In the genomic region with DNA sequence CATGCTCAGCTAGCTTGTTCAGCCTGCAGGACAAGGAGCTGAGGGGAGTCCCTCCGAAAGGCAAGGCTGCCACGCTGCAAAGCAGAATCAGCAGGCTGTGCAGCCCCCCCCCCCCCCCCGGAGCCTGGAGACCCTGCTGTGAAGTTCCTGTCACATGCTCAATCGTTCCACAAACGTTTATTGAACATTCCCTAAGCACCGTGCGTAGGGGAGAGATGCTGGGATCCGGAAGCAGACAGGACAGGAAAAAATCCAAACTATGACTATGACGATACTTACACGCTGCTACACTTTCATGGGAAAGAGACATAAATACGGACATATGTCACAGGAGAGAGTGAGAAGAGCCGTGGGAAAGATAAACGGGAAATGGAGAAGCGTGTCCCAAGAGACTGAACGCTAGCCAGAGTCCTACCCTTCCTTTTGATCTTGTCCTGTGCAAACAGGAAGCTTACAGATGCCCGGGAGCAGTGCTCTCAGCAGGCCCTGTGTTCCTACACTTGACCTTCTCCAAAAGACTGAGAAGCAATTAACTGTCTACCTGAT, we compare ENCODE assay signal across 8 mouse cellular contexts. TPM values are rescaled to one million over a fixed set of nuclear protein-coding genes. Genes with fewer than 3 reads are reported as not detected.
A peak's percentile ranks its signal among the peaks of the same experiment; 100 is the strongest.
DNase-seq lines count a peak whose midpoint lies in the region; ATAC-seq and TF ChIP-seq lines count a peak whose summit lies in the region.

No protein-coding gene starts in this region.

- intact Hi-C loops in heart, postnatal 36 days (cut with DNase I): no loop called here
- intact Hi-C loops in left cerebral cortex, postnatal 36 days (cut with DNase I): no loop called here

- peaks cover 39% of the 10 kb centered on the region for H3K4me1 ChIP-seq in heart, embryonic 12.5 days (replicated peaks)
- H3K4me1 ChIP-seq in embryonic facial prominence, embryonic 14.5 days (ENCODE audit: control insufficient read depth, insufficient read depth, low read length): peaks cover 21% of the 10 kb centered on the region
- peaks cover 27% of the 10 kb centered on the region for H3K4me1 ChIP-seq in limb, embryonic 12.5 days (replicated peaks)

- H3K36me3 ChIP-seq in heart, embryonic 12.5 days: no peaks in the 10 kb centered on the region
- H3K36me3 ChIP-seq in embryonic facial prominence, embryonic 14.5 days (ENCODE audit: control insufficient read depth, insufficient read depth, low read length): no peaks in the 10 kb centered on the region
- H3K36me3 ChIP-seq in limb, embryonic 12.5 days: no peaks in the 10 kb centered on the region
- H3K36me3 ChIP-seq in myocyte (ENCODE audit: control insufficient read depth, insufficient read depth): no peaks in the 10 kb centered on the region

- DNase-seq in heart, postnatal 36 days: no peak
- peak; percentile 22 for DNase-seq in embryonic facial prominence, embryonic 14.5 days (ENCODE audit: low spot score)
- DNase-seq in right cerebral cortex, postnatal 14 days: no peak
- no peak for DNase-seq in left cerebral cortex, postnatal 36 days (ENCODE audit: low spot score in 2 of 2)
- DNase-seq in left cerebral cortex, adult 9 months (ENCODE audit: low spot score in 2 of 2): no peak

- WGBS in heart, embryonic 12.5 days: 5% methylated on average over 16 of the region's 16 CpGs
- 2% methylated on average over 16 of the region's 16 CpGs for WGBS in embryonic facial prominence, embryonic 14.5 days
- 3% methylated on average over 16 of the region's 16 CpGs for WGBS in limb, embryonic 12.5 days

- ATAC-seq in heart, embryonic 12.5 days (ENCODE audit: insufficient number of reproducible peaks, low FRiP score): no peak
- no peak; the same call in 1 of the 2 replicates for ATAC-seq in embryonic facial prominence, embryonic 14.5 days (ENCODE audit: low read depth)
- no peak for ATAC-seq in limb, embryonic 12.5 days (ENCODE audit: insufficient number of reproducible peaks, insufficient read depth, low FRiP score, low TSS enrichment, low read depth)

- no peak for TF ChIP-seq POLR2A in myocyte (IDR thresholded peaks at IDR 0.05; ENCODE audit: insufficient read length, low read depth)

- H3K9ac ChIP-seq in heart, embryonic 12.5 days: peak overlapping the region; percentile 57
- peak overlapping the region; percentile 51 for H3K9ac ChIP-seq in embryonic facial prominence, embryonic 14.5 days (ENCODE audit: low read depth, low read length)
- H3K9ac ChIP-seq in limb, embryonic 12.5 days (replicated peaks): peak overlapping the region; percentile 32; the same call in 1 of the 2 replicates

- H3K27me3 ChIP-seq in heart, embryonic 12.5 days (replicated peaks): no peaks in the 10 kb centered on the region
- H3K27me3 ChIP-seq in embryonic facial prominence, embryonic 14.5 days (replicated peaks; ENCODE audit: control insufficient read depth, insufficient read depth, low read length): no peaks in the 10 kb centered on the region
- peaks cover 7% of the 10 kb centered on the region; the same call in 1 of the 2 replicates for H3K27me3 ChIP-seq in limb, embryonic 12.5 days
- H3K27me3 ChIP-seq in myocyte (ENCODE audit: control insufficient read depth, insufficient read depth, insufficient read length): no peaks in the 10 kb centered on the region

- H3K4me3 ChIP-seq in heart, embryonic 12.5 days: peak overlapping the region; percentile 26
- H3K4me3 ChIP-seq in embryonic facial prominence, embryonic 14.5 days (ENCODE audit: low read depth, low read length): peak overlapping the region; percentile 20
- H3K4me3 ChIP-seq in limb, embryonic 12.5 days (replicated peaks): peak overlapping the region; percentile 24
- H3K4me3 ChIP-seq in myocyte: no peak overlapping the region

- H3K4me2 ChIP-seq in heart, embryonic 12.5 days: peak overlapping the region; percentile 63
- H3K4me2 ChIP-seq in embryonic facial prominence, embryonic 14.5 days (ENCODE audit: low read depth, low read length): peak overlapping the region; percentile 51
- peak overlapping the region; percentile 58 for H3K4me2 ChIP-seq in limb, embryonic 12.5 days
- H3K4me2 ChIP-seq in myocyte (ENCODE audit: low read depth): peak overlapping the region; percentile 28

- H3K79me2 ChIP-seq in myocyte (ENCODE audit: control insufficient read depth, insufficient read depth): no peaks in the 10 kb centered on the region

- H3K9me3 ChIP-seq in heart, embryonic 12.5 days (replicated peaks): no peaks in the 10 kb centered on the region
- H3K9me3 ChIP-seq in embryonic facial prominence, embryonic 14.5 days (ENCODE audit: control insufficient read depth, low read length): no peaks in the 10 kb centered on the region
- H3K9me3 ChIP-seq in limb, embryonic 12.5 days: no peaks in the 10 kb centered on the region

- no peak overlapping the region for H3K27ac ChIP-seq in heart, embryonic 12.5 days (ENCODE audit: poor library complexity, severe bottlenecking)
- H3K27ac ChIP-seq in embryonic facial prominence, embryonic 14.5 days (replicated peaks; ENCODE audit: low read depth, low read length): 0 out of 2 replicates have a peak overlapping the region, but pooled peaks have one; percentile 28
- H3K27ac ChIP-seq in limb, embryonic 12.5 days: no peak overlapping the region

- H3ac ChIP-seq in myocyte (ENCODE audit: control insufficient read depth, insufficient read length): no peak overlapping the region

TF ChIP-seq in myocyte, 11 proteins besides CTCF, POLR2A, EP300 and RAD21:
- no peak for TF ChIP-seq POLR2AphosphoS2 (IDR thresholded peaks at IDR 0.05; ENCODE audit: insufficient read length, low read depth)
- TF ChIP-seq MAX (IDR thresholded peaks at IDR 0.05; ENCODE audit: low read depth): no peak
- TF ChIP-seq MYOG (IDR thresholded peaks at IDR 0.05; ENCODE audit: control insufficient read depth in 1 of 3, insufficient read depth in 1 of 3, insufficient read length in 2 of 3, low read depth in 2 of 3): no peak
- no peak for TF ChIP-seq CEBPB (IDR thresholded peaks at IDR 0.05; ENCODE audit: insufficient read depth, poor library complexity, severe bottlenecking)

RNA-seq across cellular contexts. Expression of a gene that starts 5.0 kb away (rescaled TPM):
- polyA plus RNA-seq in heart, embryonic 12.5 days (2016; fragmentation: Nextera tagmentation; extraction: Ambion mirVana): 6.9 and 8.1 TPM in 2 replicates
- total RNA-seq in heart, postnatal 36 days (2021): 1 to 10 TPM; 7.4 to 7.7 TPM
- 7.3 and 9.6 TPM in 2 replicates for polyA plus RNA-seq in embryonic facial prominence, embryonic 14.5 days (2014; fragmentation: Nextera tagmentation; extraction: Ambion mirVana)
- 8.7 and 8.9 TPM in 2 replicates for polyA plus RNA-seq in limb, embryonic 12.5 days (2016; fragmentation: Nextera tagmentation; extraction: Ambion mirVana)
- polyA plus RNA-seq in myocyte (2012; fragmentation: generic; extraction: Trizol): 3.1 TPM
- 10 to 100 TPM; 18.9 to 27.1 TPM for total RNA-seq in left cerebral cortex, postnatal 36 days (2021)

RNA-seq across cellular contexts. Expression of a gene that starts 32.3 kb away (rescaled TPM):
- polyA plus RNA-seq in heart, embryonic 12.5 days (2016; fragmentation: Nextera tagmentation; extraction: Ambion mirVana): 13.6 and 14.8 TPM in 2 replicates
- 10 to 100 TPM; 17.5 to 20.6 TPM for total RNA-seq in heart, postnatal 36 days (2021)
- 16.5 and 18.2 TPM in 2 replicates for polyA plus RNA-seq in embryonic facial prominence, embryonic 14.5 days (2014; fragmentation: Nextera tagmentation; extraction: Ambion mirVana)
- 18.4 and 18.7 TPM in 2 replicates for polyA plus RNA-seq in limb, embryonic 12.5 days (2016; fragmentation: Nextera tagmentation; extraction: Ambion mirVana)
- polyA plus RNA-seq in myocyte (2012; fragmentation: generic; extraction: Trizol): 10.5 TPM
- 10 to 100 TPM; 26.7 to 28.3 TPM for total RNA-seq in left cerebral cortex, postnatal 36 days (2021)
